Mouse (Mus musculus) limb, embryonic 12.5 days (tissue): ENCODE measurements around the gene Il11ra2. TPM values are rescaled to one million over a fixed set of nuclear protein-coding genes. Genes with fewer than 3 reads are reported as not detected.

Source experiments
- polyA plus RNA-seq: library from polyadenylated mRNA; unstranded; fragments of >200 nt; fragmentation: Nextera tagmentation; extraction: Ambion mirVana; gene quantifications from 2 replicates; pipeline ENCODE4 v1.2.1, GENCODE M21; 2016

Il11ra2 gene
- polyA plus RNA-seq, 1 experiment from 2014 or later, result not detected

Other genes starting within 250 kb of the Il11ra2 start
- not detected in 2 replicates for gene Gm21586, start 222.5 kb downstream of the Il11ra2 start, polyA plus RNA-seq
- gene Gm2163, start 195.1 kb downstream of the Il11ra2 start, polyA plus RNA-seq, result 0.22 TPM in 1 of 2 replicates, not detected in the other
- gene Fam205a2, start 133.7 kb downstream of the Il11ra2 start, polyA plus RNA-seq, result 0.26 TPM in 1 of 2 replicates, not detected in the other
- not detected in 2 replicates for gene Gm10591, start 49.7 kb downstream of the Il11ra2 start, polyA plus RNA-seq
- gene Gm2564, start 32.2 kb downstream of the Il11ra2 start, polyA plus RNA-seq, result 0.42 TPM in 1 of 2 replicates, not detected in the other
- gene Ccl27b, start 6.6 kb downstream of the Il11ra2 start, polyA plus RNA-seq, result not detected in 2 replicates
- gene 4930578G10Rik, start 73.7 kb upstream of the Il11ra2 start, polyA plus RNA-seq, result not detected in 2 replicates
- gene Ccl19, start 94.7 kb upstream of the Il11ra2 start, polyA plus RNA-seq, result not detected in 2 replicates
- 3.1 and 4.0 TPM in 2 replicates for gene Ccl21a, start 112.1 kb upstream of the Il11ra2 start, polyA plus RNA-seq
- 0.06 TPM in 1 of 2 replicates, not detected in the other for gene Fam205a1, start 192.0 kb upstream of the Il11ra2 start, polyA plus RNA-seq
- 0.09 TPM in 1 of 2 replicates, not detected in the other for gene Gm12394, start 194.9 kb upstream of the Il11ra2 start, polyA plus RNA-seq
- gene Fam205c, start 212.3 kb upstream of the Il11ra2 start, polyA plus RNA-seq, result 0.35 TPM in 1 of 2 replicates, not detected in the other